Mouse (Mus musculus) liver, embryonic 16.5 days (tissue): Measurements from ENCODE around the gene Fcho2. TPM values are rescaled to one million over a fixed set of nuclear protein-coding genes. Genes with fewer than 3 reads are reported as not detected.

Experiments
- ATAC-seq: fragments of 200-750 bp; cut with Nextera tagmentation; 2 replicates; pipeline ENCODE4 v1.8.0; 2017; ENCODE audit warnings: low read depth, mild to moderate bottlenecking, moderate number of reproducible peaks, moderate library complexity
- H3K27ac ChIP-seq: fragments of 300-500 bp; sonication (generic); 2 replicates; pipeline ENCODE4 v1.5.1; 2014; ENCODE audit warnings: mild to moderate bottlenecking, low read length
- H3K27me3 ChIP-seq: fragments of 300-500 bp; sonication (generic); 2 replicates; pipeline ENCODE4 v1.6.1; 2014; ENCODE audit warnings: low read depth, low read length, mixed read lengths; ENCODE audit not compliant: control insufficient read depth, insufficient read depth
- H3K36me3 ChIP-seq: fragments of 300-500 bp; sonication (generic); 2 replicates; pipeline ENCODE4 v1.6.1; 2014; ENCODE audit warnings: mild to moderate bottlenecking; ENCODE audit not compliant: control insufficient read depth, insufficient read depth
- H3K4me1 ChIP-seq: fragments of 300-500 bp; sonication (generic); 2 replicates; pipeline ENCODE4 v1.6.1; 2014; ENCODE audit warnings: low read depth, low read length, mixed read lengths; ENCODE audit not compliant: control insufficient read depth
- H3K4me2 ChIP-seq: fragments of 300-500 bp; sonication (generic); 2 replicates; pipeline ENCODE4 v1.6.1; 2014; ENCODE audit warnings: low read depth, low read length, mixed read lengths
- H3K4me3 ChIP-seq: fragments of 300-500 bp; sonication (generic); 2 replicates; pipeline ENCODE4 v1.5.1; 2014; ENCODE audit warnings: low read depth, mild to moderate bottlenecking, low read length
- H3K9ac ChIP-seq: fragments of 300-500 bp; sonication (generic); 2 replicates; pipeline ENCODE4 v1.6.1; 2014; ENCODE audit warnings: low read depth, low read length
- H3K9me3 ChIP-seq: fragments of 300-500 bp; sonication (generic); replicated peaks from 2 replicates; pipeline ENCODE4 v1.6.1; 2016; ENCODE audit warnings: low read length; ENCODE audit not compliant: control insufficient read depth
- WGBS: fragments of 180-500 bp; shearing (Covaris S2); extraction: QIAGEN DNeasy Blood & Tissue Kit; methylation state at CpG from one replicate; pipeline ENCODE4 v1.1.7; 2014; ENCODE audit not compliant: insufficient replicate concordance; 5-methylcytosine and 5-hydroxymethylcytosine counted together
- polyA plus RNA-seq: library from polyadenylated mRNA; unstranded; fragments of >200 nt; fragmentation: Nextera tagmentation; extraction: Ambion mirVana; gene quantifications from 2 replicates; pipeline ENCODE4 v1.2.1, GENCODE M21; 2015

The Fcho2 gene
- polyA plus RNA-seq, 1 experiment from 2014 or later = 33.8 TPM

GRCm38 (mm10) chr13:98813167-98813566 lies 2.1 kb downstream of the Fcho2 start:
- H3K27ac ChIP-seq = peak overlapping the region; percentile 74
- 50% methylated on average over 2 of the region's 2 CpGs for WGBS
- H3K4me2 ChIP-seq = peak overlapping the region; percentile 70
- H3K4me3 ChIP-seq = peak overlapping the region; percentile 95
- no peaks in the 10 kb centered on the region for H3K36me3 ChIP-seq
- no peaks in the 10 kb centered on the region for H3K9me3 ChIP-seq
- peak overlapping the region; percentile 99 for H3K9ac ChIP-seq
- no peak for ATAC-seq
- no peaks in the 10 kb centered on the region for H3K27me3 ChIP-seq
- H3K4me1 ChIP-seq = peaks cover 26% of the 10 kb centered on the region

DNA sequence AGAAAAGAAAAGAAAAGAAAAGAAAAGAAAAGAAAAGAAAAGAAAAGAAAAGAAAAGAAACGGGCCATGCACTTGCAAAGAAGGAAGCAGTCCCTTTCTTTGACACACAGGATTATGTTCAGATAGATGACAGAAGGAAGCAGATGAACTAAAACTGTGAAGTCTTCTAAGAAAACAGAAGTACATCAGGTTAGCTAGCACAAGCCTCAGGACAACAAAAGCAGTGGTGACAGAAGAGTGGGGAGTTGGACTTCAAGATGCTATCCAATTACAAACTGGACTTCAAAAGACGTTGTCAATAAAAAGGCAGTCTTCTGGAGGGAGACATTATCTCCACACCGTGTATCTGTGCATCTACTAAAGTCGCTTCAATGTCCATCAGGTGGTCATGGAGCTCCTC lies 3.0 kb downstream of the Fcho2 start:
- 25% methylated on average over 4 of the region's 4 CpGs for WGBS
- H3K9ac ChIP-seq = peak overlapping the region; percentile 61
- no peak for ATAC-seq
- peak overlapping the region; percentile 60 for H3K4me3 ChIP-seq
- peak overlapping the region; percentile 70 for H3K4me2 ChIP-seq
- no peaks in the 10 kb centered on the region for H3K27me3 ChIP-seq
- no peaks in the 10 kb centered on the region for H3K36me3 ChIP-seq
- H3K9me3 ChIP-seq = no peaks in the 10 kb centered on the region
- H3K4me1 ChIP-seq = peaks cover 27% of the 10 kb centered on the region
- peak overlapping the region; percentile 85 for H3K27ac ChIP-seq

DNA sequence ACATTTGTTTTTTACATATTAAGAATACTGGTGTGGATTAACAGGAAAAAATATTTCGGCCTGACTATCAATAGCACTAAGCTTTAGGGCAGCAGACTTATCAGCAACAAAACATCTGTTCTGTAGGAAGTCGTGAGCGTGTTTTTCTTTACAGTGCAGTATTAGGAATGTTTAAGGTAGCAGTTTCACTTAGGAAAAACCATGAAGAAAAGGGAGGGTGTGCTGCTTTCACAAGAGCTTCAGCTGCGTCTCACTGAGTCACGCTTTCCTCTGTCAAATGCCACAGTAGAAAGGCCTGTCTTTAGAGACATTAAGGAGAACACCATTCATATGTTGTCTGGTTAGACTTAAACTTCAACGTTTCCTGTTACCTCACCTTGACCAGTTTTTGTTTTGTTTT lies 5.1 kb downstream of the Fcho2 start:
- H3K27ac ChIP-seq = peak overlapping the region; percentile 99
- no peaks in the 10 kb centered on the region for H3K9me3 ChIP-seq

DNA sequence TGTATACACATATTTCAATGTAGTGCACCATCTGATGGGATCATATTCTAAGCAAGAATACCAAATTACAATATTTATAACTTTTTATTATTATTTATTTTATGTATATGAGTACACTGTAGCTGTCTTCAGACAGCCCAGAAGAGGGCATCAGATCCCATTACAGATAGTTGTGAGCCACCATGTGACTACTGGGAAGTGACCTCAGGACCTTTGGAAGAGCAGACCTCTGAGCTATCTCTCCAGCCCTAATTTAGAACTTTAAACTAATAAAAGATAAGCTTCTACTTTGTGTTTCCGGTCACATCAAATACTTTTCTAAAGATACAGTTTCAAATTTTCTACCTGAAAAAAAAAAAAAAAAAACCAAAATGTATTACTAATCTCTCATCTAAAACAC lies 6.2 kb downstream of the Fcho2 start:
- Histone ChIP-seq H3K9me3 (no peaks in the 10 kb centered on the region), H3K4me1 (peaks cover 24% of the 10 kb centered on the region), H3K9ac (no peak overlapping the region), H3K27me3 (no peaks in the 10 kb centered on the region), H3K36me3 (peaks cover 8% of the 10 kb centered on the region; the same call in 1 of the 2 replicates), H3K4me3 (no peak overlapping the region), H3K27ac (no peak overlapping the region), H3K4me2 (no peak overlapping the region)
- peak; percentile 39; the same call in 1 of the 2 replicates for ATAC-seq
- WGBS = 33% methylated on average over 1 of the region's 1 CpGs

More for the DNA sequence above, 5.1 kb downstream of the Fcho2 start:
- Histone ChIP-seq H3K36me3 (peaks cover 3% of the 10 kb centered on the region; the same call in 1 of the 2 replicates), H3K9ac (peak overlapping the region; percentile 71), H3K4me3 (peak overlapping the region; percentile 52), H3K27me3 (no peaks in the 10 kb centered on the region), H3K4me2 (peak overlapping the region; percentile 73), H3K4me1 (peaks cover 20% of the 10 kb centered on the region)
- 11% methylated on average over 6 of the region's 6 CpGs for WGBS
- peak; percentile 77 for ATAC-seq

DNA sequence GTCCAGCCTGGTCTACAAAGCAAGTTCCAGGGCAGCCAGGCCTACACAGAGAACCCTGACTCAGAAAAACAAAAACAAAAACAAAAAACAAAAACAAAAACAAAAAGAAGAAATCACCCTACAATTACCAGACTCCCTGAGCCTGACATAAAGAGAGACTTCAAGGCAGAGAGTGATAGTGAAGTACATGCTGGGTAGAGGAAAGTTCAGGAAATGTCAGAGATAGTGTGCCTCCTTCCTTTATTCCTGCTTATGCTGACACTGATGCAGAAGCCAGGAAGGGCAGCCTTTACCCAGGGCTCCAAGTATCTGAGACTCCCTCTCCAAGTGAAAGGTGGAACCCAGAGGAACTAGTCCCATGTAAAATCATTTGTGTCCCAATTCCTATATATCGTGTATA lies 10.8 kb downstream of the Fcho2 start:
- Histone ChIP-seq H3K27ac (peak overlapping the region; percentile 53), H3K4me3 (no peak overlapping the region), H3K27me3 (no peaks in the 10 kb centered on the region), H3K4me2 (no peak overlapping the region), H3K9ac (no peak overlapping the region), H3K36me3 (peaks cover 35% of the 10 kb centered on the region), H3K9me3 (no peaks in the 10 kb centered on the region; the same call in 1 of the 2 replicates), H3K4me1 (peaks cover 9% of the 10 kb centered on the region)
- WGBS = 72% methylated on average over 1 of the region's 1 CpGs
- ATAC-seq = no peak

DNA sequence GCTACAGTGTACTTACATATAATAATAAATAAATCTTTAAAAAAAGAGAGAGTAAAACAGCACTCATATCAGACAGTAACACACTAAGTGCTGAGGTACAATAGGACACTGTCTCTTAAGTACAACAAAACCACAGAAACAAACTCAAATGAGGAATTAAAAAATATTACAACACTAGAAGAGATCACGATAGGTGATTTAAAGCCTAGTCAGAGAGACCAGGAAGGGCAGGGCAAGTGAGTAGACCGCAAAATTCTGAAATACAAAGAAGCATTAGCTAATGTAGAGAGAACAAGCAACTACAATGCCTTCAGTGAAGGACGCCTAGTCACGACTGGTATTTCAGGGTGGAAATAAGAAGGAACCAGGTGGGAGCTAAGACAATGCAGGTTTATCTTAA lies 11.6 kb downstream of the Fcho2 start:
- no peaks in the 10 kb centered on the region; the same call in 1 of the 2 replicates for H3K9me3 ChIP-seq
- WGBS = 40% methylated on average over 4 of the region's 4 CpGs
- H3K36me3 ChIP-seq = peaks cover 41% of the 10 kb centered on the region
- H3K9ac ChIP-seq = no peak overlapping the region
- peak; percentile 5; the same call in 1 of the 2 replicates for ATAC-seq
- H3K4me3 ChIP-seq = no peak overlapping the region
- H3K4me2 ChIP-seq = no peak overlapping the region
- H3K4me1 ChIP-seq = peaks cover 9% of the 10 kb centered on the region
- no peak overlapping the region for H3K27ac ChIP-seq
- H3K27me3 ChIP-seq = no peaks in the 10 kb centered on the region

DNA sequence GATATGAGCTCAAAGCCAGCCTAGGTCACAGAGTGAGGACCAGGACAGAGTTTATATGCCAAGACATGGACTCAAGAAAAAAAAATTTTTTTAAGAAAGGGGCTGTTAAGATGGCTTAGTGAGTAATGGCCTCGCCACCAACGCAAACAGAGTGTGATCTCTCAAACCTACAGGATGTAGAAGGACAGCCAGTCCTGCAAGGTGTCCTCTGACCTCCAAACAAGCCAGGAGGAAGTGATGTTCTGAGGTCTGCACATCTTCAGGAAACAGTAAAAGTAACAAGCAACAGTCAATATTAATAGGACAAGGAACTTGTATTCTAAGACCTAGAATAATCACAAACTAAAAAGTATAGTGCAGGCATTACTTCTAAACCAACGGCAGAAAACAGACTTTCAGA lies 12.3 kb downstream of the Fcho2 start:
- H3K4me3 ChIP-seq = no peak overlapping the region
- H3K27ac ChIP-seq = no peak overlapping the region
- ATAC-seq = no peak
- H3K4me1 ChIP-seq = peaks cover 5% of the 10 kb centered on the region
- no peak overlapping the region for H3K4me2 ChIP-seq
- no peak overlapping the region for H3K9ac ChIP-seq
- H3K27me3 ChIP-seq = no peaks in the 10 kb centered on the region
- H3K9me3 ChIP-seq = no peaks in the 10 kb centered on the region; the same call in 1 of the 2 replicates
- peaks cover 43% of the 10 kb centered on the region for H3K36me3 ChIP-seq
- WGBS = 74% methylated on average over 3 of the region's 3 CpGs

DNA sequence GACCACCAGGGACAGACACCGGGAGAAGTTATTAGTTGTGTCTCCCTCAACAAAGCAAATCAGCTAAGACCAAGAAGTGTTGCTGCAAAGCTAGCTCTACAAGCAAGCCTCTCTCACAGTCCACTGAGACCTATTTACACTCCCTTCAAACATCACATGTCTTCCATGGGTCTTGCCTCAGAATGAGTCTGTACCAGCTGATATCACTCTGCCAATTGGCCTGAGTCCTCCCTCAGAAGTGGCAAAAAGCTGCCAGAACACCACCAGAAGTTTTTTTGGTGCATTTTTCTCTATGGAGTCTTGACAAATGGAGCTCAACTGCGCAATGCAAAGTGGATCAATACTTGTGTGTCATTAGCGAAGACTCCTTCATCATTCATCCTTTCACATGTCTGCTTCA lies 19.7 kb downstream of the Fcho2 start:
- H3K36me3 ChIP-seq = peaks cover 33% of the 10 kb centered on the region
- no peak for ATAC-seq

GRCm38 (mm10) chr13:98792864-98793263 lies 22.4 kb downstream of the Fcho2 start:
- no peak for ATAC-seq
- Histone ChIP-seq H3K4me2 (no peak overlapping the region), H3K9me3 (no peaks in the 10 kb centered on the region), H3K4me3 (no peak overlapping the region), H3K9ac (no peak overlapping the region), H3K4me1 (no peaks in the 10 kb centered on the region), H3K27ac (no peak overlapping the region), H3K27me3 (no peaks in the 10 kb centered on the region), H3K36me3 (peaks cover 20% of the 10 kb centered on the region)
- WGBS = 86% methylated on average over 1 of the region's 1 CpGs

More for the DNA sequence above, 19.7 kb downstream of the Fcho2 start:
- WGBS = 97% methylated on average over 3 of the region's 3 CpGs
- Histone ChIP-seq H3K4me2 (no peak overlapping the region), H3K9me3 (no peaks in the 10 kb centered on the region; the same call in 1 of the 2 replicates), H3K4me1 (no peaks in the 10 kb centered on the region), H3K27ac (no peak overlapping the region), H3K4me3 (no peak overlapping the region), H3K9ac (no peak overlapping the region), H3K27me3 (no peaks in the 10 kb centered on the region)
